ENCODE assay signal across 14 mouse cellular contexts in the genomic region with DNA sequence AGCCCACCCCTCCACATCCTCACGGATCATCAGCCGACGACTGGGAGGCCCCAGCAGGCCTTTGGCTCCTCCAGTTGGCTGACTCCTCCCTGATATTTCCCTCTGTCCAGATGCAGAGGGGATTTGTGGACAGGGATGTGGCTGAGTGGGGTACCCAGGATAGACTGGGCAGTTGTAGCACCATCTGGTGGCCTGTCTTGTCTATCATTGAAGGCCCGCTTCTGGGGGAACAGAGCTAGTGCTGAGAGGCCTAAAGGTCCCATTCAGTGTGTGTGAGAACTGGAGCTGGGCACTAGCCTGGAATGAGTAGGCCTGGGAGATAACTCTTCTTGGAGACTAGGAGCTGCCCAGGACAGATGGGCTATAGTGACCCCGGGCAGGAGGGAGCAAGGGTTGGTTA. TPM values are rescaled to one million over a fixed set of nuclear protein-coding genes. Genes with fewer than 3 reads are reported as not detected.
DNase-seq lines count a peak whose midpoint lies in the region; ATAC-seq and TF ChIP-seq lines count a peak whose summit lies in the region.
"Had no signal": no experiment of that assay in that cellular context is flagged by ENCODE, and none has a peak within 500 bp of the region (broad histone marks: within the 10 kb centered on the region; RNA-seq: fewer than 3 reads in every experiment).

No protein-coding gene starts in this region.

- H3K9me3 ChIP-seq in heart, embryonic 12.5 days (replicated peaks): no peaks in the 10 kb centered on the region
- no peaks in the 10 kb centered on the region for H3K9me3 ChIP-seq in kidney, embryonic 16.5 days (ENCODE audit: low read length)
- H3K9me3 ChIP-seq in midbrain, postnatal 0 days (ENCODE audit: low read length): no peaks in the 10 kb centered on the region
- H3K9me3 ChIP-seq in midbrain, embryonic 11.5 days (ENCODE audit: control insufficient read depth, low read length): no peaks in the 10 kb centered on the region
- H3K9me3 ChIP-seq: embryonic facial prominence, embryonic 13.5 days; forebrain, embryonic 15.5 days; midbrain, embryonic 13.5 days had no signal

- intact Hi-C loops in heart, adult 2 months (cut with DNase I): no loop called here

- WGBS in heart, adult 2 months: 58% methylated on average over 5 of the region's 5 CpGs
- 61% methylated on average over 5 of the region's 5 CpGs for WGBS in heart, embryonic 12.5 days
- 44% methylated on average over 5 of the region's 5 CpGs for WGBS in kidney, embryonic 16.5 days
- WGBS in midbrain, postnatal 0 days: 62% methylated on average over 5 of the region's 5 CpGs
- WGBS in midbrain, embryonic 11.5 days: 65% methylated on average over 5 of the region's 5 CpGs

- peak in 1 of 2 experiments; percentile 19 for DNase-seq in heart, adult 2 months
- DNase-seq in kidney, postnatal 4 days: peak; percentile 52 to 59
- peak; percentile 22 for DNase-seq in midbrain, postnatal 0 days (ENCODE audit: low spot score)
- DNase-seq in midbrain, embryonic 11.5 days (ENCODE audit: low spot score, missing footprints): no peak
- DNase-seq in urinary bladder, postnatal 14 days (ENCODE audit: low spot score): no peak
- DNase-seq: cerebellum, adult 2 months; gastrocnemius, postnatal 36 days; left cerebral cortex, postnatal 4 days; thymus, postnatal 36 days had no signal

- no peak overlapping the region for H3K27ac ChIP-seq in heart, adult 2 months
- no peak overlapping the region for H3K27ac ChIP-seq in heart, embryonic 12.5 days (ENCODE audit: poor library complexity, severe bottlenecking)
- H3K27ac ChIP-seq in kidney, embryonic 16.5 days (ENCODE audit: low read length): no peak overlapping the region
- no peak overlapping the region for H3K27ac ChIP-seq in midbrain, postnatal 0 days (ENCODE audit: low read depth, low read length)
- no peak overlapping the region for H3K27ac ChIP-seq in midbrain, embryonic 11.5 days (ENCODE audit: low read depth, low read length)
- H3K27ac ChIP-seq: embryonic facial prominence, embryonic 13.5 days; forebrain, embryonic 15.5 days; midbrain, embryonic 13.5 days had no signal

- no peaks in the 10 kb centered on the region for H3K79me2 ChIP-seq in heart, adult 2 months (replicated peaks; ENCODE audit: control insufficient read depth, insufficient read depth, low read length)

- no peaks in the 10 kb centered on the region for H3K27me3 ChIP-seq in heart, adult 2 months (ENCODE audit: control insufficient read depth, insufficient read depth, low read length)
- peaks cover 29% of the 10 kb centered on the region for H3K27me3 ChIP-seq in heart, embryonic 12.5 days (replicated peaks)
- H3K27me3 ChIP-seq in kidney, embryonic 16.5 days (ENCODE audit: insufficient read depth, low read length): peaks cover 6% of the 10 kb centered on the region; the same call in 1 of the 2 replicates
- no peaks in the 10 kb centered on the region for H3K27me3 ChIP-seq in midbrain, postnatal 0 days (ENCODE audit: insufficient read depth, low read length)
- peaks cover 13% of the 10 kb centered on the region; the same call in 1 of the 2 replicates for H3K27me3 ChIP-seq in midbrain, embryonic 11.5 days (ENCODE audit: control insufficient read depth, insufficient read depth, low read length)

- TF ChIP-seq EP300 in heart, adult 2 months (IDR thresholded peaks at IDR 0.05; ENCODE audit: insufficient read depth, low read depth, low read length): no peak

- peaks cover 4% of the 10 kb centered on the region for H3K4me1 ChIP-seq in heart, adult 2 months (ENCODE audit: control insufficient read depth, insufficient read depth, low read length)
- H3K4me1 ChIP-seq in heart, embryonic 12.5 days (replicated peaks): peaks cover 14% of the 10 kb centered on the region
- H3K4me1 ChIP-seq in kidney, embryonic 16.5 days (ENCODE audit: insufficient read depth, low read length): peaks cover 13% of the 10 kb centered on the region
- H3K4me1 ChIP-seq in midbrain, postnatal 0 days (ENCODE audit: insufficient read depth, low read length): peaks cover 5% of the 10 kb centered on the region; the same call in 1 of the 2 replicates
- peaks cover 7% of the 10 kb centered on the region for H3K4me1 ChIP-seq in midbrain, embryonic 11.5 days (ENCODE audit: control insufficient read depth, insufficient read depth, low read length)

- no peak for TF ChIP-seq POLR2A in heart, adult 2 months (IDR thresholded peaks at IDR 0.05; ENCODE audit: insufficient read depth, low read depth, low read length)

- H3K4me2 ChIP-seq in heart, embryonic 12.5 days: no peak overlapping the region
- H3K4me2 ChIP-seq in kidney, embryonic 16.5 days (replicated peaks; ENCODE audit: low read depth, low read length): no peak overlapping the region
- no peak overlapping the region for H3K4me2 ChIP-seq in midbrain, postnatal 0 days (ENCODE audit: low read depth, low read length, poor library complexity, severe bottlenecking)
- no peak overlapping the region for H3K4me2 ChIP-seq in midbrain, embryonic 11.5 days
- H3K4me2 ChIP-seq: embryonic facial prominence, embryonic 13.5 days; forebrain, embryonic 15.5 days; midbrain, embryonic 13.5 days had no signal

- no peak for ATAC-seq in heart, embryonic 12.5 days (ENCODE audit: insufficient number of reproducible peaks, low FRiP score)
- no peak for ATAC-seq in kidney, embryonic 16.5 days (ENCODE audit: low FRiP score, low TSS enrichment)
- no peak for ATAC-seq in midbrain, postnatal 0 days (ENCODE audit: low FRiP score)
- no peak for ATAC-seq in midbrain, embryonic 11.5 days (ENCODE audit: low FRiP score)
- ATAC-seq: forebrain, embryonic 15.5 days; midbrain, embryonic 13.5 days had no signal

- H3K4me3 ChIP-seq in heart, adult 2 months: no peak overlapping the region
- no peak overlapping the region for H3K4me3 ChIP-seq in heart, embryonic 12.5 days
- no peak overlapping the region for H3K4me3 ChIP-seq in kidney, embryonic 16.5 days (ENCODE audit: low read length)
- H3K4me3 ChIP-seq in midbrain, postnatal 0 days (ENCODE audit: low read depth, low read length): no peak overlapping the region
- H3K4me3 ChIP-seq in midbrain, embryonic 11.5 days (ENCODE audit: low read depth, low read length): no peak overlapping the region
- H3K4me3 ChIP-seq: embryonic facial prominence, embryonic 13.5 days; forebrain, embryonic 15.5 days; midbrain, embryonic 13.5 days had no signal

- no peak overlapping the region for H3K9ac ChIP-seq in heart, adult 2 months (ENCODE audit: low read depth, low read length)
- H3K9ac ChIP-seq in heart, embryonic 12.5 days: no peak overlapping the region
- no peak overlapping the region for H3K9ac ChIP-seq in kidney, embryonic 16.5 days (replicated peaks; ENCODE audit: low read length)
- no peak overlapping the region for H3K9ac ChIP-seq in midbrain, postnatal 0 days (replicated peaks; ENCODE audit: low read length, poor library complexity, severe bottlenecking)
- no peak overlapping the region for H3K9ac ChIP-seq in midbrain, embryonic 11.5 days (ENCODE audit: low read length)
- H3K9ac ChIP-seq: embryonic facial prominence, embryonic 13.5 days; forebrain, embryonic 15.5 days; midbrain, embryonic 13.5 days had no signal

- no peaks in the 10 kb centered on the region for H3K36me3 ChIP-seq in heart, adult 2 months (ENCODE audit: control insufficient read depth, insufficient read depth, low read length)
- H3K36me3 ChIP-seq in heart, embryonic 12.5 days: peaks cover 34% of the 10 kb centered on the region
- peaks cover 19% of the 10 kb centered on the region; the same call in 1 of the 2 replicates for H3K36me3 ChIP-seq in kidney, embryonic 16.5 days (ENCODE audit: insufficient read depth, low read length)
- H3K36me3 ChIP-seq in midbrain, postnatal 0 days (ENCODE audit: insufficient read depth, low read length): peaks cover 8% of the 10 kb centered on the region
- H3K36me3 ChIP-seq in midbrain, embryonic 11.5 days (ENCODE audit: control insufficient read depth, insufficient read depth, low read length): no peaks in the 10 kb centered on the region; the same call in 1 of the 2 replicates

- peak; percentile 47 for TF ChIP-seq CTCF in heart, adult 2 months (IDR thresholded peaks at IDR 0.05)
- TF ChIP-seq CTCF in midbrain, postnatal 0 days (IDR thresholded peaks at IDR 0.05): peak; percentile 64

RNA-seq across cellular contexts. Expression of gene Spata2l, which starts 4.3 kb away (rescaled TPM):
- total RNA-seq in heart, adult 2 months (2021): 1 to 10 TPM; 6.0 to 7.5 TPM
- 6.7 and 7.0 TPM in 2 replicates for polyA plus RNA-seq in heart, adult 2 months (2012; rRNA removed)
- 2.3 and 2.5 TPM in 2 replicates for polyA plus RNA-seq in heart, embryonic 12.5 days (2016; fragmentation: Nextera tagmentation; extraction: Ambion mirVana)
- 7.5 and 8.9 TPM in 2 replicates for polyA plus RNA-seq in kidney, embryonic 16.5 days (2015; fragmentation: Nextera tagmentation; extraction: Ambion mirVana)
- total RNA-seq in midbrain, postnatal 0 days (2014; rRNA removed): 13.6 and 19.6 TPM in 2 replicates
- 14.3 and 16.8 TPM in 2 replicates for polyA plus RNA-seq in midbrain, postnatal 0 days (2015; fragmentation: Nextera tagmentation; extraction: Ambion mirVana)
- 1.2 and 1.7 TPM in 2 replicates for polyA plus RNA-seq in midbrain, embryonic 11.5 days (2014; fragmentation: Nextera tagmentation; extraction: Ambion mirVana)

RNA-seq across cellular contexts. Expression of gene Cdk10, which starts 7.1 kb away (rescaled TPM):
- total RNA-seq in heart, adult 2 months (2021): 10 to 100 TPM; 18.4 to 22.9 TPM
- polyA plus RNA-seq in heart, adult 2 months (2012; rRNA removed): 32.4 and 37.0 TPM in 2 replicates
- 20.3 and 23.6 TPM in 2 replicates for polyA plus RNA-seq in heart, embryonic 12.5 days (2016; fragmentation: Nextera tagmentation; extraction: Ambion mirVana)
- polyA plus RNA-seq in kidney, embryonic 16.5 days (2015; fragmentation: Nextera tagmentation; extraction: Ambion mirVana): 39.8 and 40.1 TPM in 2 replicates
- total RNA-seq in midbrain, postnatal 0 days (2014; rRNA removed): 70.3 and 86.5 TPM in 2 replicates
- 57.8 and 67.0 TPM in 2 replicates for polyA plus RNA-seq in midbrain, postnatal 0 days (2015; fragmentation: Nextera tagmentation; extraction: Ambion mirVana)
- polyA plus RNA-seq in midbrain, embryonic 11.5 days (2014; fragmentation: Nextera tagmentation; extraction: Ambion mirVana): 30.9 and 34.3 TPM in 2 replicates

RNA-seq across cellular contexts. Expression of gene Spata33, which starts 19.1 kb away (rescaled TPM):
- total RNA-seq in heart, adult 2 months (2021): 10 to 100 TPM; 25.6 to 29.4 TPM
- polyA plus RNA-seq in heart, adult 2 months (2012; rRNA removed): 16.2 and 16.4 TPM in 2 replicates
- 3.4 and 4.2 TPM in 2 replicates for polyA plus RNA-seq in heart, embryonic 12.5 days (2016; fragmentation: Nextera tagmentation; extraction: Ambion mirVana)
- polyA plus RNA-seq in kidney, embryonic 16.5 days (2015; fragmentation: Nextera tagmentation; extraction: Ambion mirVana): 5.2 and 7.4 TPM in 2 replicates
- total RNA-seq in midbrain, postnatal 0 days (2014; rRNA removed): 4.9 and 7.3 TPM in 2 replicates
- 9.2 and 9.3 TPM in 2 replicates for polyA plus RNA-seq in midbrain, postnatal 0 days (2015; fragmentation: Nextera tagmentation; extraction: Ambion mirVana)
- polyA plus RNA-seq in midbrain, embryonic 11.5 days (2014; fragmentation: Nextera tagmentation; extraction: Ambion mirVana): 5.9 and 6.0 TPM in 2 replicates

RNA-seq across cellular contexts. Expression of gene Chmp1a, which starts 19.2 kb away (rescaled TPM):
- 10 to 100 TPM; 56.3 to 58.3 TPM for total RNA-seq in heart, adult 2 months (2021)
- polyA plus RNA-seq in heart, adult 2 months (2012; rRNA removed): 63.9 and 81.4 TPM in 2 replicates
- 97.9 and 102 TPM in 2 replicates for polyA plus RNA-seq in heart, embryonic 12.5 days (2016; fragmentation: Nextera tagmentation; extraction: Ambion mirVana)
- 138 and 147 TPM in 2 replicates for polyA plus RNA-seq in kidney, embryonic 16.5 days (2015; fragmentation: Nextera tagmentation; extraction: Ambion mirVana)
- total RNA-seq in midbrain, postnatal 0 days (2014; rRNA removed): 206 and 212 TPM in 2 replicates
- polyA plus RNA-seq in midbrain, postnatal 0 days (2015; fragmentation: Nextera tagmentation; extraction: Ambion mirVana): 221 and 236 TPM in 2 replicates
- 92.7 and 104 TPM in 2 replicates for polyA plus RNA-seq in midbrain, embryonic 11.5 days (2014; fragmentation: Nextera tagmentation; extraction: Ambion mirVana)

RNA-seq across cellular contexts. Expression of gene Zfp276, which starts 22.3 kb away (rescaled TPM):
- total RNA-seq in heart, adult 2 months (2021): 10 to 100 TPM in 1 of 2 experiments, 1 to 10 TPM in 1; 9.3 to 11.2 TPM
- polyA plus RNA-seq in heart, adult 2 months (2012; rRNA removed): 16.1 and 20.5 TPM in 2 replicates
- polyA plus RNA-seq in heart, embryonic 12.5 days (2016; fragmentation: Nextera tagmentation; extraction: Ambion mirVana): 16.0 and 18.2 TPM in 2 replicates
- polyA plus RNA-seq in kidney, embryonic 16.5 days (2015; fragmentation: Nextera tagmentation; extraction: Ambion mirVana): 26.7 and 28.5 TPM in 2 replicates
- 37.9 and 42.1 TPM in 2 replicates for total RNA-seq in midbrain, postnatal 0 days (2014; rRNA removed)
- 15.4 and 17.8 TPM in 2 replicates for polyA plus RNA-seq in midbrain, postnatal 0 days (2015; fragmentation: Nextera tagmentation; extraction: Ambion mirVana)
- polyA plus RNA-seq in midbrain, embryonic 11.5 days (2014; fragmentation: Nextera tagmentation; extraction: Ambion mirVana): 15.2 and 19.0 TPM in 2 replicates

Comparison
In these comparisons a context has a peak if more than half of its experiments do, and no peak if none do; other contexts are left out.
1. DNase-seq: peak in kidney, postnatal 4 days (2 of 2) and midbrain, postnatal 0 days (single experiment); none in midbrain, embryonic 11.5 days (single experiment) and urinary bladder, postnatal 14 days (single experiment).